ENCODE assay signal across 24 mouse cellular contexts in genomic region chr3:18892813-18893212, GRCm38 (mm10).
DNase-seq lines count a peak whose midpoint lies in the region; ATAC-seq and TF ChIP-seq lines count a peak whose summit lies in the region.
"Had no signal": no experiment of that assay in that cellular context is flagged by ENCODE, and none has a peak within 500 bp of the region (broad histone marks: within the 10 kb centered on the region; RNA-seq: fewer than 3 reads in every experiment).

No protein-coding gene starts in this region.

- peak; percentile 52; the same call in 1 of the 2 replicates for ATAC-seq in lung, embryonic 15.5 days (ENCODE audit: borderline replicate concordance, extremely low read depth, low FRiP score, low TSS enrichment)
- ATAC-seq in lung, postnatal 0 days = peak; percentile 54
- ATAC-seq in stomach, embryonic 14.5 days (ENCODE audit: insufficient number of reproducible peaks, insufficient read depth, low FRiP score, low read depth) = 0 out of 2 replicates have a peak, but pooled peaks have one; percentile 37
- ATAC-seq in stomach, postnatal 0 days (ENCODE audit: low FRiP score, low TSS enrichment) = no peak
- ATAC-seq in stomach, embryonic 16.5 days (ENCODE audit: insufficient read depth, low FRiP score) = 0 out of 2 replicates have a peak, but pooled peaks have one; percentile 7
- ATAC-seq: forebrain, embryonic 14.5 days had no signal

- H3K27me3 ChIP-seq in lung, embryonic 15.5 days = no peaks in the 10 kb centered on the region
- no peaks in the 10 kb centered on the region for H3K27me3 ChIP-seq in lung, postnatal 0 days (replicated peaks; ENCODE audit: insufficient read depth, low read length)
- no peaks in the 10 kb centered on the region for H3K27me3 ChIP-seq in stomach, embryonic 14.5 days (ENCODE audit: control insufficient read depth, insufficient read depth, low read length)
- H3K27me3 ChIP-seq in stomach, postnatal 0 days (ENCODE audit: control insufficient read depth, insufficient read depth, low read length) = no peaks in the 10 kb centered on the region
- no peaks in the 10 kb centered on the region for H3K27me3 ChIP-seq in stomach, embryonic 16.5 days (ENCODE audit: control insufficient read depth, insufficient read depth, low read length)
- H3K27me3 ChIP-seq: embryonic facial prominence, embryonic 13.5 days; embryonic facial prominence, embryonic 15.5 days; forebrain, embryonic 12.5 days had no signal

- no peak overlapping the region for H3K4me2 ChIP-seq in lung, embryonic 15.5 days
- H3K4me2 ChIP-seq in lung, postnatal 0 days (replicated peaks; ENCODE audit: low read depth, low read length) = no peak overlapping the region
- H3K4me2 ChIP-seq in stomach, embryonic 14.5 days (replicated peaks; ENCODE audit: low read depth, low read length) = no peak overlapping the region
- no peak overlapping the region for H3K4me2 ChIP-seq in stomach, postnatal 0 days (replicated peaks; ENCODE audit: low read depth)
- no peak overlapping the region for H3K4me2 ChIP-seq in stomach, embryonic 16.5 days (ENCODE audit: low read depth, low read length)
- H3K4me2 ChIP-seq: embryonic facial prominence, embryonic 13.5 days; embryonic facial prominence, embryonic 15.5 days; forebrain, embryonic 12.5 days had no signal

- H3K4me3 ChIP-seq in lung, embryonic 15.5 days = no peak overlapping the region
- no peak overlapping the region for H3K4me3 ChIP-seq in lung, postnatal 0 days (ENCODE audit: low read depth, low read length)
- no peak overlapping the region for H3K4me3 ChIP-seq in lung, adult 2 months (replicated peaks; ENCODE audit: extremely low read depth, low read depth, low read length)
- no peak overlapping the region for H3K4me3 ChIP-seq in stomach, embryonic 14.5 days (ENCODE audit: low read depth, low read length)
- H3K4me3 ChIP-seq in stomach, postnatal 0 days (ENCODE audit: low read depth, low read length) = no peak overlapping the region
- H3K4me3 ChIP-seq in stomach, embryonic 16.5 days (replicated peaks; ENCODE audit: low read length) = no peak overlapping the region
- H3K4me3 ChIP-seq: embryonic facial prominence, embryonic 13.5 days; embryonic facial prominence, embryonic 15.5 days; erythroblast, embryonic 14.5 days; forebrain, embryonic 10.5 days; forebrain, embryonic 12.5 days had no signal

- no peak for DNase-seq in lung, postnatal 14 days
- DNase-seq in lung, postnatal 0 days (ENCODE audit: low spot score) = peak; percentile 36
- no peak for DNase-seq in lung, adult 2 months
- no peak for DNase-seq in stomach, postnatal 0 days (ENCODE audit: low spot score)
- DNase-seq in frontal cortex, postnatal 10 days (ENCODE audit: low spot score in 2 of 2) = no peak
- DNase-seq: adrenal gland, adult 2 months; adrenal gland, postnatal 10 days; adrenal gland, postnatal 25 days; cerebellum, adult 11 months; cerebellum, adult 18-20 months; cerebellum, adult 8-10 months; cerebellum, adult 9-11 months; cerebellum, postnatal 14 days; cerebellum, postnatal 36 days; embryo, embryonic 11 days had no signal

- no peak overlapping the region for H3K27ac ChIP-seq in lung, embryonic 15.5 days
- no peak overlapping the region for H3K27ac ChIP-seq in lung, postnatal 0 days (ENCODE audit: low read length)
- H3K27ac ChIP-seq in stomach, embryonic 14.5 days (ENCODE audit: low read length) = no peak overlapping the region
- no peak overlapping the region for H3K27ac ChIP-seq in stomach, postnatal 0 days (replicated peaks)
- H3K27ac ChIP-seq in stomach, embryonic 16.5 days (ENCODE audit: low read length) = no peak overlapping the region
- H3K27ac ChIP-seq: embryonic facial prominence, embryonic 13.5 days; embryonic facial prominence, embryonic 15.5 days; forebrain, embryonic 10.5 days; forebrain, embryonic 12.5 days had no signal

- 70% methylated on average over 2 of the region's 2 CpGs for WGBS in lung, embryonic 15.5 days
- 53% methylated on average over 2 of the region's 2 CpGs for WGBS in lung, postnatal 0 days
- 64% methylated on average over 2 of the region's 2 CpGs for WGBS in lung, adult 2 months
- WGBS in stomach, embryonic 14.5 days = 66% methylated on average over 2 of the region's 2 CpGs
- WGBS in stomach, postnatal 0 days = 53% methylated on average over 2 of the region's 2 CpGs
- WGBS in stomach, embryonic 16.5 days = 71% methylated on average over 2 of the region's 2 CpGs

- no peak for TF ChIP-seq EP300 in lung, postnatal 0 days (IDR thresholded peaks at IDR 0.05)
- TF ChIP-seq EP300 in stomach, postnatal 0 days (optimal IDR thresholded peaks at IDR 0.05) = no peak

- no peak for TF ChIP-seq CTCF in lung, postnatal 0 days (IDR thresholded peaks at IDR 0.05)
- TF ChIP-seq CTCF in lung, adult 2 months (IDR thresholded peaks at IDR 0.05; ENCODE audit: insufficient read depth, low read length) = no peak
- no peak for TF ChIP-seq CTCF in stomach, postnatal 0 days (IDR thresholded peaks at IDR 0.05; ENCODE audit: low read depth)

- no peaks in the 10 kb centered on the region for H3K4me1 ChIP-seq in lung, embryonic 15.5 days
- H3K4me1 ChIP-seq in lung, postnatal 0 days (ENCODE audit: insufficient read depth, low read depth, low read length) = no peaks in the 10 kb centered on the region
- no peaks in the 10 kb centered on the region for H3K4me1 ChIP-seq in lung, adult 2 months (ENCODE audit: control insufficient read depth, insufficient read depth, low read length)
- no peaks in the 10 kb centered on the region for H3K4me1 ChIP-seq in stomach, embryonic 14.5 days (ENCODE audit: control insufficient read depth, insufficient read depth, low read length)
- H3K4me1 ChIP-seq in stomach, postnatal 0 days (replicated peaks; ENCODE audit: control insufficient read depth, insufficient read depth) = no peaks in the 10 kb centered on the region
- no peaks in the 10 kb centered on the region for H3K4me1 ChIP-seq in stomach, embryonic 16.5 days (ENCODE audit: control insufficient read depth, insufficient read depth, low read length)
- H3K4me1 ChIP-seq: embryonic facial prominence, embryonic 13.5 days; embryonic facial prominence, embryonic 15.5 days; forebrain, embryonic 10.5 days; forebrain, embryonic 12.5 days had no signal

- H3K36me3 ChIP-seq in lung, embryonic 15.5 days = no peaks in the 10 kb centered on the region
- no peaks in the 10 kb centered on the region for H3K36me3 ChIP-seq in lung, postnatal 0 days (ENCODE audit: insufficient read depth, low read length)
- H3K36me3 ChIP-seq in stomach, embryonic 14.5 days (ENCODE audit: control insufficient read depth, insufficient read depth, low read length) = no peaks in the 10 kb centered on the region
- no peaks in the 10 kb centered on the region for H3K36me3 ChIP-seq in stomach, postnatal 0 days (ENCODE audit: control insufficient read depth, insufficient read depth, low read length)
- H3K36me3 ChIP-seq in stomach, embryonic 16.5 days (ENCODE audit: control insufficient read depth, insufficient read depth, low read length) = no peaks in the 10 kb centered on the region
- H3K36me3 ChIP-seq: embryonic facial prominence, embryonic 13.5 days; embryonic facial prominence, embryonic 15.5 days; forebrain, embryonic 10.5 days; forebrain, embryonic 12.5 days had no signal

- no peak overlapping the region for H3K9ac ChIP-seq in lung, embryonic 15.5 days
- H3K9ac ChIP-seq in lung, postnatal 0 days (replicated peaks; ENCODE audit: low read depth) = no peak overlapping the region
- H3K9ac ChIP-seq in stomach, embryonic 14.5 days (replicated peaks; ENCODE audit: low read depth, low read length) = no peak overlapping the region
- H3K9ac ChIP-seq in stomach, postnatal 0 days (ENCODE audit: low read length) = no peak overlapping the region
- H3K9ac ChIP-seq in stomach, embryonic 16.5 days (ENCODE audit: low read length) = no peak overlapping the region
- H3K9ac ChIP-seq: embryonic facial prominence, embryonic 13.5 days; embryonic facial prominence, embryonic 15.5 days; forebrain, embryonic 12.5 days had no signal

- no peaks in the 10 kb centered on the region for H3K9me3 ChIP-seq in lung, embryonic 15.5 days
- H3K9me3 ChIP-seq in lung, postnatal 0 days (ENCODE audit: low read length) = no peaks in the 10 kb centered on the region
- no peaks in the 10 kb centered on the region for H3K9me3 ChIP-seq in stomach, embryonic 14.5 days (ENCODE audit: control insufficient read depth, low read depth, low read length)
- no peaks in the 10 kb centered on the region for H3K9me3 ChIP-seq in stomach, postnatal 0 days (ENCODE audit: control insufficient read depth, low read length)
- no peaks in the 10 kb centered on the region for H3K9me3 ChIP-seq in stomach, embryonic 16.5 days (replicated peaks; ENCODE audit: control insufficient read depth, low read length)
- H3K9me3 ChIP-seq: embryonic facial prominence, embryonic 13.5 days; embryonic facial prominence, embryonic 15.5 days; forebrain, embryonic 10.5 days; forebrain, embryonic 12.5 days had no signal

- no peak for TF ChIP-seq POLR2A in lung, adult 2 months (IDR thresholded peaks at IDR 0.05; ENCODE audit: borderline replicate concordance, extremely low read depth, low read depth, low read length)
